Comparison of ENCODE assay signal across 23 mouse cellular contexts in genomic region chr3:129976317-129976716, GRCm38 (mm10). TPM values are rescaled to one million over a fixed set of nuclear protein-coding genes. Genes with fewer than 3 reads are reported as not detected.
DNase-seq lines count a peak whose midpoint lies in the region.
"Had no signal": no experiment of that assay in that cellular context is flagged by ENCODE, and none has a peak within 500 bp of the region (broad histone marks: within the 10 kb centered on the region; RNA-seq: fewer than 3 reads in every experiment).

No protein-coding gene starts in this region.

- H3K27ac ChIP-seq in heart, embryonic 10.5 days: no peak overlapping the region
- no peak overlapping the region for H3K27ac ChIP-seq in midbrain, embryonic 10.5 days (replicated peaks)
- H3K27ac ChIP-seq: embryonic facial prominence, embryonic 10.5 days; embryonic facial prominence, embryonic 12.5 days; forebrain, embryonic 13.5 days; forebrain, embryonic 15.5 days had no signal

- H3K9me3 ChIP-seq in heart, embryonic 10.5 days: no peaks in the 10 kb centered on the region
- no peaks in the 10 kb centered on the region for H3K9me3 ChIP-seq in midbrain, embryonic 10.5 days (replicated peaks)
- H3K9me3 ChIP-seq: embryonic facial prominence, embryonic 10.5 days; embryonic facial prominence, embryonic 12.5 days; forebrain, embryonic 13.5 days; forebrain, embryonic 15.5 days had no signal

- 70% methylated on average over 5 of the region's 5 CpGs for WGBS in heart, embryonic 10.5 days
- 88% methylated on average over 5 of the region's 5 CpGs for WGBS in midbrain, embryonic 10.5 days

- no peak overlapping the region for H3K4me3 ChIP-seq in heart, embryonic 10.5 days
- H3K4me3 ChIP-seq in midbrain, embryonic 10.5 days: no peak overlapping the region
- H3K4me3 ChIP-seq: embryonic facial prominence, embryonic 10.5 days; embryonic facial prominence, embryonic 12.5 days; forebrain, embryonic 13.5 days; forebrain, embryonic 15.5 days had no signal

- H3K4me1 ChIP-seq in heart, embryonic 10.5 days: peaks cover 5% of the 10 kb centered on the region
- 0 out of 2 replicates have a peak, but pooled peaks cover under 1% of the 10 kb centered on the region for H3K4me1 ChIP-seq in midbrain, embryonic 10.5 days

- peak; percentile 57 for DNase-seq in heart, embryonic 10.5 days (ENCODE audit: low spot score)
- no peak for DNase-seq in heart, adult 8-10 months (ENCODE audit: low spot score)
- DNase-seq in ES-CJ7 (ENCODE audit: low read depth, low spot score): peak; percentile 28
- DNase-seq in ZHBTc4 (ENCODE audit: low read depth, low spot score): peak; percentile 33
- no peak for DNase-seq in embryo, embryonic 9.5 days (ENCODE audit: extremely low spot score)
- no peak for DNase-seq in midbrain, embryonic 10.5 days (ENCODE audit: low spot score)
- DNase-seq: adrenal gland, adult 2 months; adrenal gland, postnatal 10 days; adrenal gland, postnatal 25 days; B cell, adult 2 months; cerebellum, adult 11 months; cerebellum, adult 18-20 months; cerebellum, adult 8-10 months; cerebellum, adult 9-11 months; cerebellum, postnatal 14 days; cerebellum, postnatal 36 days; embryo, embryonic 11 days; forebrain, postnatal 0 days had no signal

- H3K36me3 ChIP-seq in heart, embryonic 10.5 days: no peaks in the 10 kb centered on the region
- peaks cover under 1% of the 10 kb centered on the region; the same call in 1 of the 2 replicates for H3K36me3 ChIP-seq in midbrain, embryonic 10.5 days
- H3K36me3 ChIP-seq: embryonic facial prominence, embryonic 12.5 days; forebrain, embryonic 15.5 days had no signal

- 0 out of 2 replicates have a peak, but pooled peaks cover 3% of the 10 kb centered on the region for H3K27me3 ChIP-seq in heart, embryonic 10.5 days (ENCODE audit: insufficient read depth, poor library complexity, severe bottlenecking)
- H3K27me3 ChIP-seq in midbrain, embryonic 10.5 days (ENCODE audit: low read depth, poor library complexity, severe bottlenecking): peaks cover 8% of the 10 kb centered on the region
- H3K27me3 ChIP-seq: forebrain, embryonic 13.5 days; forebrain, embryonic 15.5 days had no signal

RNA-seq across cellular contexts. Expression of gene Mcub, which starts 6.3 kb away (rescaled TPM):
- 3.9 and 6.0 TPM in 2 replicates for polyA plus RNA-seq in heart, embryonic 10.5 days (2016; fragmentation: Nextera tagmentation; extraction: Ambion mirVana)
- total RNA-seq in heart, adult 8-10 months (2022): 1 to 10 TPM; 1.1 to 2.5 (median 1.6) TPM
- 2.6 and 2.7 TPM in 2 replicates for polyA plus RNA-seq in midbrain, embryonic 10.5 days (2016; fragmentation: Nextera tagmentation; extraction: Ambion mirVana)
- total RNA-seq: MEL had no signal

Comparison
In these comparisons a context has a peak if more than half of its experiments do, and no peak if none do; other contexts are left out.
1. DNase-seq: peak in heart, embryonic 10.5 days (single experiment), ES-CJ7 (single experiment) and ZHBTc4 (single experiment); none in heart, adult 8-10 months (single experiment), embryo, embryonic 9.5 days (single experiment) and midbrain, embryonic 10.5 days (single experiment).